Mouse (Mus musculus): Measurements from ENCODE around the gene Rad18.

DNA sequence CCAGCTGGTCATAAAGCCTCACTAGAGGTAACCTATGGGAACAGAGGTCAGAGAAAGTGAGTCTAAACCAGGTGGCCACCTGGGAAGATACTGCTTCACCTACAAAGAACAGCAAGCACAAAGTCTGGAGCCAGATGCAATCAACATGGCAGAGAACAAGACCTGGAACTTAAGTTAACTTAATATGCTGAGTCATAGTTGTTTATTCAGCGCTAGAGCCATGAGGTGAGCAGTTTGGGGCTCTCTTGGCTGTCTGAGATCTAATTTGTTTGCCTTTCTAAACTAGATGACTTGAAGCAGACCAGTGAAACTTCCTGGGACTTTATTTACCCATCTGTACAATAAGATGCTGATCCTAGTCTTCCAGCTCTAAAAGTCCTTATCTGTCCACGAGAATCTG lies 12.4 kb downstream of the Rad18 start:
- TF ChIP-seq CTCF (conservative IDR thresholded peaks at IDR 0.05 in 1 of 2, IDR thresholded peaks at IDR 0.05 in 1 of 2; ENCODE audit: low read depth in 2 of 2, low read length in 2 of 2) (no peak), RCOR1 (conservative IDR thresholded peaks at IDR 0.05; ENCODE audit: low read depth, low read length) (no peak), MAZ (IDR thresholded peaks at IDR 0.05; ENCODE audit: low read depth, low read length) (no peak), ZC3H11A (IDR thresholded peaks at IDR 0.05; ENCODE audit: low read depth, low read length) (no peak), HCFC1 (IDR thresholded peaks at IDR 0.05; ENCODE audit: low read depth, low read length) (no peak), POLR2A (IDR thresholded peaks at IDR 0.05; ENCODE audit: low read depth, low read length) (no peak), NELFE (IDR thresholded peaks at IDR 0.05; ENCODE audit: low read depth, low read length) (no peak), EP300 (IDR thresholded peaks at IDR 0.05; ENCODE audit: low read length) (no peak), USF1 (IDR thresholded peaks at IDR 0.05; ENCODE audit: low read depth, low read length) (no peak), ZKSCAN1 (IDR thresholded peaks at IDR 0.05; ENCODE audit: borderline replicate concordance, low read depth, low read length) (no peak), ETS1 (conservative IDR thresholded peaks at IDR 0.05; ENCODE audit: low read depth, low read length) (no peak)
